Mouse (Mus musculus): ENCODE measurements at regions not wholly inside any gene's neighbourhood (a gene's known extent, or its start where the extent isn't known, plus 50 kb on each side); places are given as distances from the start of the nearest gene placed in this dataset.

GRCm38 (mm10) chr12:39888493-39888892 lies 149.3 kb downstream of the Arl4a start:
- no peak overlapping the region for H3K27ac ChIP-seq (ENCODE audit: control insufficient read depth, insufficient read depth, low read depth, low read length)
- no peak overlapping the region for H3K4me3 ChIP-seq (ENCODE audit: control insufficient read depth, low read depth, low read length)
- no peak for TF ChIP-seq CTCF (IDR thresholded peaks at IDR 0.05; ENCODE audit: control insufficient read depth, insufficient read depth, insufficient replicate concordance, low read depth, low read length)
- no peak for TF ChIP-seq POLR2A (IDR thresholded peaks at IDR 0.05; ENCODE audit: control insufficient read depth, low read depth, low read length)
- H3K27me3 ChIP-seq (ENCODE audit: control insufficient read depth, insufficient read depth, low read length), result no peaks in the 10 kb centered on the region
- H3K4me1 ChIP-seq (ENCODE audit: control insufficient read depth, insufficient read depth, low read length), result no peaks in the 10 kb centered on the region
- H3K36me3 ChIP-seq (ENCODE audit: control insufficient read depth, insufficient read depth, low read length), result no peaks in the 10 kb centered on the region

GRCm38 (mm10) chr12:39885366-39885765 lies 152.5 kb downstream of the Arl4a start:
- no peaks in the 10 kb centered on the region for H3K4me1 ChIP-seq (ENCODE audit: control insufficient read depth, insufficient read depth, low read length)
- H3K27me3 ChIP-seq (ENCODE audit: control insufficient read depth, insufficient read depth, low read length), result no peaks in the 10 kb centered on the region
- H3K4me3 ChIP-seq (ENCODE audit: control insufficient read depth, low read depth, low read length), result no peak overlapping the region
- no peak overlapping the region for H3K27ac ChIP-seq (ENCODE audit: control insufficient read depth, insufficient read depth, low read depth, low read length)
- no peak for TF ChIP-seq CTCF (IDR thresholded peaks at IDR 0.05; ENCODE audit: control insufficient read depth, insufficient read depth, insufficient replicate concordance, low read depth, low read length)
- no peak for TF ChIP-seq POLR2A (IDR thresholded peaks at IDR 0.05; ENCODE audit: control insufficient read depth, low read depth, low read length)
- H3K36me3 ChIP-seq (ENCODE audit: control insufficient read depth, insufficient read depth, low read length), result no peaks in the 10 kb centered on the region

GRCm38 (mm10) chr12:39880309-39880708 lies 157.5 kb downstream of the Arl4a start:
- Histone ChIP-seq H3K27me3 (ENCODE audit: control insufficient read depth, insufficient read depth, low read length) (no peaks in the 10 kb centered on the region), H3K27ac (ENCODE audit: control insufficient read depth, insufficient read depth, low read depth, low read length) (no peak overlapping the region), H3K4me3 (ENCODE audit: control insufficient read depth, low read depth, low read length) (no peak overlapping the region), H3K36me3 (ENCODE audit: control insufficient read depth, insufficient read depth, low read length) (no peaks in the 10 kb centered on the region), H3K4me1 (ENCODE audit: control insufficient read depth, insufficient read depth, low read length) (no peaks in the 10 kb centered on the region)
- TF ChIP-seq POLR2A (IDR thresholded peaks at IDR 0.05; ENCODE audit: control insufficient read depth, low read depth, low read length) (no peak), CTCF (IDR thresholded peaks at IDR 0.05; ENCODE audit: control insufficient read depth, insufficient read depth, insufficient replicate concordance, low read depth, low read length) (no peak)

- Histone ChIP-seq H3K4me3 (ENCODE audit: control insufficient read depth, low read depth, low read length) (no peak overlapping the region), H3K27me3 (ENCODE audit: control insufficient read depth, insufficient read depth, low read length) (no peaks in the 10 kb centered on the region), H3K4me1 (ENCODE audit: control insufficient read depth, insufficient read depth, low read length) (no peaks in the 10 kb centered on the region), H3K36me3 (ENCODE audit: control insufficient read depth, insufficient read depth, low read length) (no peaks in the 10 kb centered on the region), H3K27ac (ENCODE audit: control insufficient read depth, insufficient read depth, low read depth, low read length) (no peak overlapping the region)
- TF ChIP-seq CTCF (IDR thresholded peaks at IDR 0.05; ENCODE audit: control insufficient read depth, insufficient read depth, insufficient replicate concordance, low read depth, low read length) (no peak), POLR2A (IDR thresholded peaks at IDR 0.05; ENCODE audit: control insufficient read depth, low read depth, low read length) (no peak)
Measured at GRCm38 (mm10) chr12:39873917-39874316, 163.9 kb downstream of the Arl4a start.

- H3K36me3 ChIP-seq (ENCODE audit: control insufficient read depth, insufficient read depth, low read length), result no peaks in the 10 kb centered on the region
- no peaks in the 10 kb centered on the region for H3K27me3 ChIP-seq (ENCODE audit: control insufficient read depth, insufficient read depth, low read length)
- H3K4me3 ChIP-seq (ENCODE audit: control insufficient read depth, low read depth, low read length), result no peak overlapping the region
- TF ChIP-seq CTCF (IDR thresholded peaks at IDR 0.05; ENCODE audit: control insufficient read depth, insufficient read depth, insufficient replicate concordance, low read depth, low read length) (no peak), POLR2A (IDR thresholded peaks at IDR 0.05; ENCODE audit: control insufficient read depth, low read depth, low read length) (no peak)
- H3K27ac ChIP-seq (ENCODE audit: control insufficient read depth, insufficient read depth, low read depth, low read length), result no peak overlapping the region
- H3K4me1 ChIP-seq (ENCODE audit: control insufficient read depth, insufficient read depth, low read length), result no peaks in the 10 kb centered on the region
Measured at GRCm38 (mm10) chr12:39861797-39862196, 176.0 kb downstream of the Arl4a start.

- no peaks in the 10 kb centered on the region for H3K36me3 ChIP-seq (ENCODE audit: control insufficient read depth, insufficient read depth, low read length)
- H3K4me3 ChIP-seq (ENCODE audit: control insufficient read depth, low read depth, low read length), result no peak overlapping the region
- no peaks in the 10 kb centered on the region for H3K4me1 ChIP-seq (ENCODE audit: control insufficient read depth, insufficient read depth, low read length)
- TF ChIP-seq POLR2A (IDR thresholded peaks at IDR 0.05; ENCODE audit: control insufficient read depth, low read depth, low read length) (no peak), CTCF (IDR thresholded peaks at IDR 0.05; ENCODE audit: control insufficient read depth, insufficient read depth, insufficient replicate concordance, low read depth, low read length) (no peak)
- no peak overlapping the region for H3K27ac ChIP-seq (ENCODE audit: control insufficient read depth, insufficient read depth, low read depth, low read length)
- H3K27me3 ChIP-seq (ENCODE audit: control insufficient read depth, insufficient read depth, low read length), result no peaks in the 10 kb centered on the region
Measured at GRCm38 (mm10) chr12:39851610-39852009, 186.2 kb downstream of the Arl4a start.

- H3K27me3 ChIP-seq (ENCODE audit: control insufficient read depth, insufficient read depth, low read length), result no peaks in the 10 kb centered on the region
- H3K36me3 ChIP-seq (ENCODE audit: control insufficient read depth, insufficient read depth, low read length), result no peaks in the 10 kb centered on the region
- H3K27ac ChIP-seq (ENCODE audit: control insufficient read depth, insufficient read depth, low read depth, low read length), result no peak overlapping the region
- TF ChIP-seq CTCF (IDR thresholded peaks at IDR 0.05; ENCODE audit: control insufficient read depth, insufficient read depth, insufficient replicate concordance, low read depth, low read length), result no peak
- TF ChIP-seq POLR2A (IDR thresholded peaks at IDR 0.05; ENCODE audit: control insufficient read depth, low read depth, low read length), result no peak
- no peak overlapping the region for H3K4me3 ChIP-seq (ENCODE audit: control insufficient read depth, low read depth, low read length)
- H3K4me1 ChIP-seq (ENCODE audit: control insufficient read depth, insufficient read depth, low read length), result no peaks in the 10 kb centered on the region
Measured at GRCm38 (mm10) chr12:39849346-39850058, 188.3 kb downstream of the Arl4a start.
